Mouse (Mus musculus) kidney, postnatal 25 days (tissue): Measurements from ENCODE around the gene Dgkb.

ENCODE experiments used
- DNase-seq, 2 experiments: peaks; one replicate each; pipeline ENCODE4 v3.0.0; 2021; ENCODE audit warnings: mixed read lengths in 2 of 2

Gene Dgkb

GRCm38 (mm10) chr12:38598096-38598495 is 780.6 kb downstream of the Dgkb start:
- no peak for DNase-seq

- no peak for DNase-seq
Observed at GRCm38 (mm10) chr12:38600165-38600845, 782.8 kb downstream of the Dgkb start.

GRCm38 (mm10) chr12:38608104-38608503 is 790.6 kb downstream of the Dgkb start:
- DNase-seq, result no peak

- no peak for DNase-seq
Observed at GRCm38 (mm10) chr12:38668265-38668664, 850.7 kb downstream of the Dgkb start.
